Mouse (Mus musculus) erythroid progenitor cell, adult 5-6 weeks (primary cell): Measurements from ENCODE around the gene Olfr350. TPM values are rescaled to one million over a fixed set of nuclear protein-coding genes. Genes with fewer than 3 reads are reported as not detected.

ENCODE experiments used
- ATAC-seq: replicated peaks from 2 replicates; pipeline ENCODE4 v1.8.0; 2016; ENCODE audit warnings: moderate number of reproducible peaks, mild to moderate bottlenecking, moderate TSS enrichment, inconsistent platforms; ENCODE audit not compliant: poor library complexity, low FRiP score, severe bottlenecking
- total RNA-seq, 2 experiments: library from RNA; stranded (forward) in 1 of 2; stranded (reverse) in 1 of 2; fragments of 150-400 nt in 1 of 2; fragments of 186-747, 209-891 nt in 1 of 2; gene quantifications; 2 replicates each; pipeline versions ENCODE4 v1.2.3 to v1.2.4; 2015 to 2017; ENCODE audit warnings: low replicate concordance in 2 of 2

Olfr350 gene
- total RNA-seq (2015; ENCODE audit: low replicate concordance), result not detected in 2 replicates
- not detected in 2 replicates for total RNA-seq (2017; ENCODE audit: low replicate concordance)

DNA sequence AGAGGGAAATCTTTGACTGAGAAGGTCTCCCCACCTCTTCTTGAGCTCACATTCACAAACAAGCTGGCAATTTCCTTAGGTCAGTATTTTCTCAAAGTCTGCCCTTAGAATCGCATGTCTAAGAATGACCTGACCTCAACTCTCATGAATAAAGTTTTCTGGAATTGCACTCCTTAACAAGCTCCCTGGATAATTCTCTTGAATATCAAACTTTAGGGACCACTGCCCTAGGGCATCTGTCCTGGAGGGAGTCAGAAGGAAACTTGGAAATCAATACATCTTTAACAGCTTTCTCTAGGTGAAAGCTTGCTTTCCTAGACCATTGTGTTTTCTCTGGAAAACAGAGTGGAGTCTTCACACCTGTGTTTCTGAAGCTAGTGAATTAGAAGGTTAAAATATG is at the start of gene Olfr350:
Gene Olfr350 (plus strand): TSS at position 301 of the 400 bp plus-strand sequence.
- no peak for ATAC-seq

DNA sequence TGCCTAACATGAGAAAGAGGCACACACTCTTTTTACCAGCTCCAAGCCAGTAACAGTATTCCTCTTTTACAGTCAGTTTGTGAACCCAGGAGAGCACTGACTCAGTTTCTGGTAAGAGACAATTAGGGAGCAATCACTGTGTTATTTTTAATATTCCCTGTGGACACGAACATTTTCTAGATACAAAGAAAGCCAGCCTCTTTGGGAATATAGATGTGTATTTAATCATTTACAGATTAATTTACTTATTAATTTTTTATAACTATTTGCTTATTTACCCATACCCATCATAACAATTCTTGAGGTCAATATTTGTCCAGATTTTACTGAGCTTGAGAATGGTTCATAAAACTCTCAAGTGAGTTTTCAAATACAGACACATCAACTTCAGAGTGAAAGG is 29.2 kb upstream of the Olfr350 start, which contains the start of gene Olfr3:
Gene Olfr3 (minus strand): TSS at position 101 of the 400 bp plus-strand sequence.
- ATAC-seq, result no peak

DNA sequence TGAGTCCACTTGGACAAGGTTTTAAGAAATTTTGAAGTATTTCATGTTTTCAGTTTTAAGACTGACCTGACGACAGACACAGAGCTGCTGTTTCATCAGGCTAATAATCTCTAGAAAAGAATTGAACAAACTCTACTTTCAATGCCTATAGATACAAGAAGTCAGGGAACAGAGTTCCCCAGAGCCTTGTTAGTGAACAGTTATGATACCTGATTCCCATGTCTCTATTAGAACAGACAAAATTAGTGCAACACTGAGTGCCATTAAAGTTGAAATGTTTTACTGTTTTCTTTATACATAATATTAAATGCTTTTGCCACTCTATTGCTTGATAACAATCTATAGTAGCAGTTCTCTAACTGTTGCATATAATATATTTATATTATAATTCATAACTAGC is 16.4 kb downstream of the Olfr350 start, which contains the start of gene Olfr351:
Gene Olfr351 (minus strand): TSS at position 101 of the 400 bp plus-strand sequence.
- no peak for ATAC-seq

DNA sequence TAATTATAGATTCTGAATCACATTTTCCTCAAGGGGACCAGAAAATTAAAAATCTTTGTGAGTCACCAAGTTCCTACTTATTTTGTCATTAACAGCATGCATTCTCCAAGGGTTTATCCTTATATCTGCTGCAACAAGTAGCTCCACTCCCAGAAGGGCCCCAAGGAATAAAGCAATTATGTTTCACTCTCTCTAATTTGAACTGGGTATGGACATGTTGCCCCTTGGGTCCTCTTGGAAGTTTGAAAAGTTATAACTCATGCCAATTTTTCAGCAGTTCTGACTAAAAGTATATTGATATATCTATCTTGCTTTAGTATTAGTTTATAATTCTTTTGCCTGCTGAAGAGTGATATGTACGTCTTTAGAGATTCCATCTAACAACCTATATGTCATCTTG is 22.1 kb downstream of the Olfr350 start, which contains the start of gene Olfr352:
Gene Olfr352 (plus strand): TSS at position 301 of the 400 bp plus-strand sequence.
- ATAC-seq, result no peak

DNA sequence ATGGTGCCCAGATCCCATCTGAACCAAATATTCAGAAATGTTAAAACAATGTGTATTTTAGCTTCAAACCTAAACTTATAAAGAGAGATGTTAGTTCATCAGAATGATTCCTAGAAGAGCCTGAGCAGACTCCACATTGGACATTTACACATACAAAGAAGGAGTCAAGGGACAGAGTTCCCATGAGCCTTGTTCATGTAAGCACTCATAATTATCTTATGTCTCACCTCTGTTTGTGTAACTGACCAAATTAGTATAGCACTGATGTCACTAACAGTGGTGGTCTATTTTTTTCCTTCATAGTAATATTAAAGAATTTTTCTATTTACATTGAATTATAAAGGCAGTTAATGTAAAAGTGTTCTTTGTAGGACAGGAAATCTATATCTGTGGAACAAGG is 46.7 kb downstream of the Olfr350 start, which contains the start of gene Olfr353:
Gene Olfr353 (minus strand): TSS at position 101 of the 400 bp plus-strand sequence.
- no peak for ATAC-seq

DNA sequence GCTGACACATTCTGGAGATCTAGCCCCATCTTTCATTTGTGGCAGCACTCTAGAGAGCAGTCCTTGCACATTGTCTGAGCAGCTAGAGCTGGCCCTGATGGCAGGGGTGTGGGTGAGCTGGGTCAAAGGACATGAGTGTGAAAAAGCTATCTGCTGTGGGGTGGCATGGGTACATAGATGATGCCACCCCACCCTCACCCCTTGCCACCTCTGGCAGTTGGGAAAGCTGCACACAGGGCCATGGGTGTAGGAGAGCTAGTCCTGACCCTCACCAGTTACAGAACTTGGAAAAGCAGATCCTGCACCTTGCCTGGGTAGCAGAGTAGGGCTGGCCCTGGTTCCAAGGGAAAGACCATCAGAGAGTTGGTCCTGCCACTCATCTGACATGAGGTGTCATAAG is 51.0 kb downstream of the Olfr350 start:
- no peak for ATAC-seq

Other genes starting within 250 kb of the Olfr350 start
- not detected in 2 replicates for gene Olfr345, start 206.3 kb upstream of the Olfr350 start, total RNA-seq (2015; ENCODE audit: low replicate concordance)
- not detected in 2 replicates for gene Olfr345, start 206.3 kb upstream of the Olfr350 start, total RNA-seq (2017; ENCODE audit: low replicate concordance)
- gene Olfr346, start 160.5 kb upstream of the Olfr350 start, total RNA-seq (2015; ENCODE audit: low replicate concordance), result not detected in 2 replicates
- gene Olfr346, start 160.5 kb upstream of the Olfr350 start, total RNA-seq (2017; ENCODE audit: low replicate concordance), result not detected in 2 replicates
- not detected in 2 replicates for gene Olfr347, start 114.4 kb upstream of the Olfr350 start, total RNA-seq (2015; ENCODE audit: low replicate concordance)
- not detected in 2 replicates for gene Olfr347, start 114.4 kb upstream of the Olfr350 start, total RNA-seq (2017; ENCODE audit: low replicate concordance)
- not detected in 2 replicates for gene Olfr348, start 62.0 kb upstream of the Olfr350 start, total RNA-seq (2015; ENCODE audit: low replicate concordance)
- gene Olfr348, start 62.0 kb upstream of the Olfr350 start, total RNA-seq (2017; ENCODE audit: low replicate concordance), result not detected in 2 replicates
- not detected in 2 replicates for gene Olfr50, start 55.8 kb upstream of the Olfr350 start, total RNA-seq (2015; ENCODE audit: low replicate concordance)
- gene Olfr50, start 55.8 kb upstream of the Olfr350 start, total RNA-seq (2017; ENCODE audit: low replicate concordance), result not detected in 2 replicates
- not detected in 2 replicates for gene Olfr3, start 29.3 kb upstream of the Olfr350 start, total RNA-seq (2015; ENCODE audit: low replicate concordance)
- not detected in 2 replicates for gene Olfr3, start 29.3 kb upstream of the Olfr350 start, total RNA-seq (2017; ENCODE audit: low replicate concordance)
- gene Olfr351, start 16.4 kb downstream of the Olfr350 start, total RNA-seq (2015; ENCODE audit: low replicate concordance), result not detected in 2 replicates
- not detected in 2 replicates for gene Olfr351, start 16.4 kb downstream of the Olfr350 start, total RNA-seq (2017; ENCODE audit: low replicate concordance)
- gene Olfr352, start 22.1 kb downstream of the Olfr350 start, total RNA-seq (2015; ENCODE audit: low replicate concordance), result not detected in 2 replicates
- gene Olfr352, start 22.1 kb downstream of the Olfr350 start, total RNA-seq (2017; ENCODE audit: low replicate concordance), result not detected in 2 replicates
- gene Olfr353, start 46.6 kb downstream of the Olfr350 start, total RNA-seq (2015; ENCODE audit: low replicate concordance), result not detected in 2 replicates
- gene Olfr353, start 46.6 kb downstream of the Olfr350 start, total RNA-seq (2017; ENCODE audit: low replicate concordance), result not detected in 2 replicates
- gene Olfr354, start 59.4 kb downstream of the Olfr350 start, total RNA-seq (2015; ENCODE audit: low replicate concordance), result not detected in 2 replicates
- gene Olfr354, start 59.4 kb downstream of the Olfr350 start, total RNA-seq (2017; ENCODE audit: low replicate concordance), result not detected in 2 replicates
- not detected in 2 replicates for gene Olfr355, start 82.6 kb downstream of the Olfr350 start, total RNA-seq (2015; ENCODE audit: low replicate concordance)
- gene Olfr355, start 82.6 kb downstream of the Olfr350 start, total RNA-seq (2017; ENCODE audit: low replicate concordance), result not detected in 2 replicates
- gene Olfr356, start 90.8 kb downstream of the Olfr350 start, total RNA-seq (2015; ENCODE audit: low replicate concordance), result not detected in 2 replicates
- not detected in 2 replicates for gene Olfr356, start 90.8 kb downstream of the Olfr350 start, total RNA-seq (2017; ENCODE audit: low replicate concordance)
- not detected in 2 replicates for gene Olfr357, start 147.5 kb downstream of the Olfr350 start, total RNA-seq (2015; ENCODE audit: low replicate concordance)
- not detected in 2 replicates for gene Olfr357, start 147.5 kb downstream of the Olfr350 start, total RNA-seq (2017; ENCODE audit: low replicate concordance)
- not detected in 2 replicates for gene Olfr358, start 163.0 kb downstream of the Olfr350 start, total RNA-seq (2015; ENCODE audit: low replicate concordance)
- not detected in 2 replicates for gene Olfr358, start 163.0 kb downstream of the Olfr350 start, total RNA-seq (2017; ENCODE audit: low replicate concordance)
- gene Olfr360, start 219.4 kb downstream of the Olfr350 start, total RNA-seq (2015; ENCODE audit: low replicate concordance), result not detected in 2 replicates
- gene Olfr360, start 219.4 kb downstream of the Olfr350 start, total RNA-seq (2017; ENCODE audit: low replicate concordance), result not detected in 2 replicates
- not detected in 2 replicates for gene Olfr361, start 243.0 kb downstream of the Olfr350 start, total RNA-seq (2015; ENCODE audit: low replicate concordance)
- not detected in 2 replicates for gene Olfr361, start 243.0 kb downstream of the Olfr350 start, total RNA-seq (2017; ENCODE audit: low replicate concordance)